Mouse (Mus musculus) forebrain, embryonic 13.5 days (tissue): Measurements from ENCODE around the gene Bloc1s6. TPM values are rescaled to one million over a fixed set of nuclear protein-coding genes. Genes with fewer than 3 reads are reported as not detected.

ENCODE experiments used
- ATAC-seq: fragments of 200-750 bp; cut with Nextera tagmentation; 2 replicates; pipeline ENCODE4 v1.8.0; 2017
- H3K27ac ChIP-seq: fragments of 300-500 bp; sonication (generic); 2 replicates; pipeline ENCODE4 v1.5.1; 2015; ENCODE audit warnings: inconsistent platforms, mild to moderate bottlenecking, moderate library complexity
- H3K27me3 ChIP-seq: fragments of 300-500 bp; sonication (generic); 2 replicates; pipeline ENCODE4 v1.6.1; 2015; ENCODE audit warnings: mild to moderate bottlenecking, inconsistent platforms
- H3K36me3 ChIP-seq: fragments of 300-500 bp; sonication (generic); 2 replicates; pipeline ENCODE4 v1.6.1; 2015; ENCODE audit warnings: mild to moderate bottlenecking, inconsistent platforms; ENCODE audit not compliant: poor library complexity, severe bottlenecking
- H3K4me1 ChIP-seq: fragments of 300-500 bp; sonication (generic); 2 replicates; pipeline ENCODE4 v1.6.1; 2015; ENCODE audit warnings: inconsistent platforms
- H3K4me2 ChIP-seq: fragments of 300-500 bp; sonication (generic); 2 replicates; pipeline ENCODE4 v1.6.1; 2015; ENCODE audit warnings: inconsistent platforms, mild to moderate bottlenecking, moderate library complexity
- H3K4me3 ChIP-seq: fragments of 300-500 bp; sonication (generic); 2 replicates; pipeline ENCODE4 v1.5.1; 2015; ENCODE audit warnings: mild to moderate bottlenecking, inconsistent platforms
- H3K9ac ChIP-seq: fragments of 300-500 bp; sonication (generic); 2 replicates; pipeline ENCODE4 v1.6.1; 2015; ENCODE audit warnings: mild to moderate bottlenecking, inconsistent platforms
- H3K9me3 ChIP-seq: fragments of 300-500 bp; sonication (generic); replicated peaks from 2 replicates; pipeline ENCODE4 v1.6.1; 2016; ENCODE audit warnings: inconsistent platforms
- WGBS: fragments of 180-500 bp; shearing (Covaris S2); methylation state at CpG from one replicate; pipeline ENCODE4 v1.1.7; 2015; 5-methylcytosine and 5-hydroxymethylcytosine counted together
- polyA plus RNA-seq: library from polyadenylated mRNA; unstranded; fragments of >200 nt; fragmentation: Nextera tagmentation; extraction: Ambion mirVana; gene quantifications from 2 replicates; pipeline ENCODE4 v1.2.1, GENCODE M21; 2015

Gene Bloc1s6
- 84.9 and 88.8 TPM in 2 replicates for polyA plus RNA-seq

- H3K4me3 ChIP-seq, result peak within 1 kb of the TSS; percentile 84
- 0 out of 2 replicates have a peak, but pooled peaks cover 1% of the 10 kb centered on the region for H3K36me3 ChIP-seq
- peaks cover 12% of the 10 kb centered on the region for H3K4me1 ChIP-seq
- 1% methylated on average over 50 of the region's 59 CpGs for WGBS
- peak within 1 kb of the TSS; percentile 91 for H3K27ac ChIP-seq
- H3K27me3 ChIP-seq, result peaks cover 14% of the 10 kb centered on the region
- peak within 1 kb of the TSS; percentile 66 for H3K4me2 ChIP-seq
- H3K9me3 ChIP-seq, result no peaks in the 10 kb centered on the region
- ATAC-seq, result peak; percentile 96
- peak within 1 kb of the TSS; percentile 93 for H3K9ac ChIP-seq
These were observed at the start of gene Bloc1s6 for GRCm38 (mm10) chr2:122737894-122738830. Gene Bloc1s6 (plus strand): TSS chr2:122738503.

GRCm38 (mm10) chr2:122697526-122697925, 40.8 kb upstream of the Bloc1s6 start:
- WGBS, result 85% methylated on average over 2 of the region's 2 CpGs
- H3K4me3 ChIP-seq, result no peak overlapping the region
- no peak for ATAC-seq
- peaks cover 17% of the 10 kb centered on the region for H3K4me1 ChIP-seq
- H3K9me3 ChIP-seq, result no peaks in the 10 kb centered on the region
- H3K36me3 ChIP-seq, result no peaks in the 10 kb centered on the region
- no peak overlapping the region for H3K27ac ChIP-seq
- no peak overlapping the region for H3K9ac ChIP-seq
- no peak overlapping the region for H3K4me2 ChIP-seq
- H3K27me3 ChIP-seq, result no peaks in the 10 kb centered on the region

GRCm38 (mm10) chr2:122701012-122701411, 37.3 kb upstream of the Bloc1s6 start:
- Histone ChIP-seq H3K9me3 (no peaks in the 10 kb centered on the region), H3K27ac (no peak overlapping the region), H3K4me1 (peaks cover 17% of the 10 kb centered on the region), H3K27me3 (peaks cover 3% of the 10 kb centered on the region; the same call in 1 of the 2 replicates), H3K9ac (no peak overlapping the region; the same call in 1 of the 2 replicates), H3K36me3 (no peaks in the 10 kb centered on the region), H3K4me3 (peak overlapping the region; percentile 70), H3K4me2 (peak overlapping the region; percentile 91)
- no peak for ATAC-seq
- 69% methylated on average over 8 of the region's 8 CpGs for WGBS

- Histone ChIP-seq H3K4me2 (peak overlapping the region; percentile 91), H3K36me3 (no peaks in the 10 kb centered on the region), H3K9me3 (no peaks in the 10 kb centered on the region), H3K27ac (no peak overlapping the region), H3K9ac (peak overlapping the region; percentile 84), H3K4me1 (peaks cover 17% of the 10 kb centered on the region), H3K4me3 (peak overlapping the region; percentile 70), H3K27me3 (peaks cover 3% of the 10 kb centered on the region; the same call in 1 of the 2 replicates)
- no peak for ATAC-seq
- under 1% methylated on average over 15 of the region's 15 CpGs for WGBS
These were observed 36.5 kb upstream of the Bloc1s6 start for GRCm38 (mm10) chr2:122701871-122702180.

- Histone ChIP-seq H3K27me3 (peaks cover 3% of the 10 kb centered on the region; the same call in 1 of the 2 replicates), H3K27ac (peak within 1 kb of the TSS; percentile 25; the same call in 1 of the 2 replicates), H3K4me1 (peaks cover 17% of the 10 kb centered on the region), H3K9ac (peak within 1 kb of the TSS; percentile 84), H3K9me3 (no peaks in the 10 kb centered on the region), H3K4me2 (peak within 1 kb of the TSS; percentile 91), H3K4me3 (peak within 1 kb of the TSS; percentile 70), H3K36me3 (no peaks in the 10 kb centered on the region)
- peak; percentile 98 for ATAC-seq
- WGBS, result under 1% methylated on average over 104 of the region's 111 CpGs
These were observed 35.9 kb upstream of the Bloc1s6 start, which contains the start of gene Slc30a4 for GRCm38 (mm10) chr2:122702181-122703036. Gene Slc30a4 (minus strand): TSS chr2:122702663.

GRCm38 (mm10) chr2:122704572-122704971, 33.7 kb upstream of the Bloc1s6 start:
- Histone ChIP-seq H3K27me3 (peaks cover 3% of the 10 kb centered on the region; the same call in 1 of the 2 replicates), H3K4me3 (no peak overlapping the region), H3K9me3 (no peaks in the 10 kb centered on the region), H3K9ac (no peak overlapping the region), H3K36me3 (no peaks in the 10 kb centered on the region), H3K4me1 (peaks cover 17% of the 10 kb centered on the region), H3K4me2 (no peak overlapping the region), H3K27ac (no peak overlapping the region)
- ATAC-seq, result no peak
- 83% methylated on average over 2 of the region's 2 CpGs for WGBS

GRCm38 (mm10) chr2:122708080-122708479, 30.2 kb upstream of the Bloc1s6 start:
- WGBS, result 65% methylated on average over 3 of the region's 3 CpGs
- Histone ChIP-seq H3K4me1 (no peaks in the 10 kb centered on the region), H3K4me3 (no peak overlapping the region), H3K27me3 (peaks cover 3% of the 10 kb centered on the region; the same call in 1 of the 2 replicates), H3K9me3 (no peaks in the 10 kb centered on the region), H3K9ac (no peak overlapping the region), H3K36me3 (no peaks in the 10 kb centered on the region), H3K4me2 (no peak overlapping the region), H3K27ac (no peak overlapping the region)
- ATAC-seq, result no peak

- no peak overlapping the region for H3K4me3 ChIP-seq
- no peak overlapping the region for H3K4me2 ChIP-seq
- 81% methylated on average over 1 of the region's 1 CpGs for WGBS
These were observed 29.1 kb upstream of the Bloc1s6 start for GRCm38 (mm10) chr2:122709156-122709555.

GRCm38 (mm10) chr2:122711911-122712310, 26.4 kb upstream of the Bloc1s6 start:
- 79% methylated on average over 3 of the region's 3 CpGs for WGBS
- Histone ChIP-seq H3K36me3 (no peaks in the 10 kb centered on the region), H3K9me3 (no peaks in the 10 kb centered on the region)

More at GRCm38 (mm10) chr2:122709156-122709555, 29.1 kb upstream of the Bloc1s6 start:
- no peak overlapping the region for H3K27ac ChIP-seq
- H3K4me1 ChIP-seq, result no peaks in the 10 kb centered on the region
- no peak overlapping the region for H3K9ac ChIP-seq
- ATAC-seq, result no peak
- no peaks in the 10 kb centered on the region for H3K9me3 ChIP-seq
- 0 out of 2 replicates have a peak, but pooled peaks cover under 1% of the 10 kb centered on the region for H3K27me3 ChIP-seq
- H3K36me3 ChIP-seq, result no peaks in the 10 kb centered on the region

GRCm38 (mm10) chr2:122712848-122713247, 25.5 kb upstream of the Bloc1s6 start:
- H3K4me3 ChIP-seq, result no peak overlapping the region
- H3K27me3 ChIP-seq, result no peaks in the 10 kb centered on the region
- ATAC-seq, result no peak
- H3K4me1 ChIP-seq, result no peaks in the 10 kb centered on the region
- H3K9me3 ChIP-seq, result no peaks in the 10 kb centered on the region
- no peak overlapping the region for H3K27ac ChIP-seq
- H3K9ac ChIP-seq, result no peak overlapping the region
- no peak overlapping the region for H3K4me2 ChIP-seq
- no peaks in the 10 kb centered on the region for H3K36me3 ChIP-seq
- 87% methylated on average over 2 of the region's 2 CpGs for WGBS

More at GRCm38 (mm10) chr2:122711911-122712310, 26.4 kb upstream of the Bloc1s6 start:
- Histone ChIP-seq H3K27ac (no peak overlapping the region), H3K27me3 (no peaks in the 10 kb centered on the region), H3K4me1 (no peaks in the 10 kb centered on the region), H3K4me2 (no peak overlapping the region), H3K4me3 (no peak overlapping the region), H3K9ac (no peak overlapping the region)
- no peak for ATAC-seq

GRCm38 (mm10) chr2:122715148-122715692, 23.1 kb upstream of the Bloc1s6 start:
- 64% methylated on average over 5 of the region's 5 CpGs for WGBS

More at GRCm38 (mm10) chr2:122715148-122715692, 23.1 kb upstream of the Bloc1s6 start:
- Histone ChIP-seq H3K9ac (no peak overlapping the region), H3K4me3 (no peak overlapping the region), H3K4me1 (no peaks in the 10 kb centered on the region), H3K9me3 (no peaks in the 10 kb centered on the region), H3K4me2 (no peak overlapping the region), H3K27ac (no peak overlapping the region), H3K27me3 (no peaks in the 10 kb centered on the region), H3K36me3 (no peaks in the 10 kb centered on the region)
- no peak for ATAC-seq
